Mouse (Mus musculus): ENCODE data around the gene Gnb5. TPM values are rescaled to one million over a fixed set of nuclear protein-coding genes. Genes with fewer than 3 reads are reported as not detected.
A peak's percentile ranks its signal among the peaks of the same experiment; 100 is the strongest.
"Not testable (repeated sequence)": the region's sequence is repeated elsewhere in the genome, so short reads cannot be mapped to it uniquely, and the experiment has no call there.

The Gnb5 gene
- total RNA-seq, 2 experiments from 2014 or later, result 0.29 to 0.51 TPM

GRCm38 (mm10) chr9:75353094-75353493, 47.0 kb downstream of the Gnb5 start:
- ATAC-seq (ENCODE audit: poor library complexity, severe bottlenecking), result no peak

- ATAC-seq (ENCODE audit: poor library complexity, severe bottlenecking), result no peak
These were observed 49.7 kb downstream of the Gnb5 start for GRCm38 (mm10) chr9:75355783-75356182.

- ATAC-seq (ENCODE audit: poor library complexity, severe bottlenecking), result no peak
These were observed 51.1 kb downstream of the Gnb5 start for GRCm38 (mm10) chr9:75357087-75357654.

- peak; percentile 72 for ATAC-seq (ENCODE audit: poor library complexity, severe bottlenecking)
These were observed 55.6 kb downstream of the Gnb5 start for GRCm38 (mm10) chr9:75361699-75362098.

GRCm38 (mm10) chr9:75362201-75362600, 56.1 kb downstream of the Gnb5 start:
- peak; percentile 84 for ATAC-seq (ENCODE audit: poor library complexity, severe bottlenecking)

- ATAC-seq (ENCODE audit: poor library complexity, severe bottlenecking), result no peak
These were observed 56.9 kb downstream of the Gnb5 start for GRCm38 (mm10) chr9:75363001-75363400.

- not testable (repeated sequence) for ATAC-seq (ENCODE audit: poor library complexity, severe bottlenecking)
These were observed 57.6 kb downstream of the Gnb5 start for GRCm38 (mm10) chr9:75363702-75364101.

DNA sequence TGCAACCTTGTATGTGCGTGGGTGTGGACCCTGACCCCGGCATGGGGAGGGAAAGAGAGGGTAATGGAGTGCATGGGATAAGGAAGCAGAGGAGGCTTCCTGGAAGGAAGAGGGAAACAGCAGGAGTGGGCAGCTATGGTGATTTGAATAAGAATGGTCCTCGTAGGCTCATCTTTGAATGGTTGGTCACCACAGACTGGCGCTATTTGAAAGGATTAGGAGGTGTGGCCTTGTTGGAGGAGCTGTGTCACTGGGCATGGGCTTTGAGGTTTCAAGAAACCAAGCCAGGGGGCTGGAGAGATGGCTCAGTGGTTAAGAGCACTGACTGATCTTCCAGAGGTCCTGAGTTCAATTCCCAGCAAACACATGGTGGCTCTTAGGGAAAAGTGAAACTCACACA, 59.1 kb downstream of the Gnb5 start:
- no peak for ATAC-seq (ENCODE audit: poor library complexity, severe bottlenecking)

DNA sequence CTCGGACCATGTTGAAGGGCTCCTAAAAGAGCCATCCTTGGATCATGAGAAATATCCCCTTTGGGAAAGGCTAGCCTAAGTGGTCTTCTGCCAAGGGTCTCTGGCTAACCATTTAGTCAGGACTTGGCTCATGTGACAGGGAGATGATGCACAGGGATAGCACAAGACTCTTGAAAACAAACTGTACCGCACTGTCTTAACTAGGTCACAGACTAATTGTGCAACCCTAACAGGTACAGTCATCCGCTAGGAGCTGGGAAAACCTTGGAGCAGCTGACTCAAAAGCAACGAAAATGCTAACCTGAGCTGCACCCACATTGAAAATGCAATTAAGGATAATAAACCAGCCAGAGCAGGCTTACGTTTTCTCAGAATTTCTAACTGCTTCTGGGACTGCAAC, 60.1 kb downstream of the Gnb5 start:
- ATAC-seq (ENCODE audit: poor library complexity, severe bottlenecking), result no peak

DNA sequence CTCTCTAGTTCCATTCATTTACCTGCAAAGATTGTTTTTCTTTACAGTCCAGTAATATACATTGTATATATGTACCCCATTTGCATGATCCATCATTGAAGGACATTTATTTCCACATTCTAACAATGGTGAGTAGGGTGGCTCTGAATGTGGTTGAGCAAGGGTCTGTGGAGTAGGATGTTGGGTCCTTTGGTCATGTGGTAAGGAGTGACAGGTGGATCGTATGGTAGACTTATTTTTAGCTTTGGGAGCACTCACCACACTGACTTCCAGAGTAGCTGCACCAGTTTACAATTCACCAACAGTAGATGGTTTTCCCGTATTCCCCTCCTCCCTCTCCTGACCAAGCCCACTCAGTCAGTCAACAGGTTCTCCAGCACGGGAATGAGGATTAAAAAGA, 62.7 kb downstream of the Gnb5 start:
- no peak for ATAC-seq (ENCODE audit: poor library complexity, severe bottlenecking)

GRCm38 (mm10) chr9:75375606-75376005, 69.5 kb downstream of the Gnb5 start:
- no peak for ATAC-seq (ENCODE audit: poor library complexity, severe bottlenecking)

- ATAC-seq (ENCODE audit: poor library complexity, severe bottlenecking), result no peak
These were observed 70.3 kb downstream of the Gnb5 start for GRCm38 (mm10) chr9:75376428-75376827.

DNA sequence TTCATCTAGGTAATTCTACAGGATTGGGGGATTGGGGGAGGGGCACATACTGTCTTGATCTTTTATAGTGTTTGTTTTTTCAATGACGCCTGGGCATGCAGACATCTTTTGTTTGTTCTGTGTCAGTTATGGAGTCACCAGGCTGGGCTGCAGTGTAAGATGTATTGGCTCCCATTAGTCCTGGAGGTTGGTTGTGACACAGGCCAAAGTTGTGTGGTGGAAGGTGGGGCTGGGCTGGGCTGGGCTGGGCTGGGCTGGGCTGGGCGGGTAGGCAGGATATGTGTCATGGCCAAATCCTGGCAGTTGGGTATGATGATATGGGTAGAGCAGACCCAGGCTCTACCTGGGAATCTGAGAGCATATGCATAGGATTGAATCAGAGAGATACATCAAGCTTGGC, 72.7 kb downstream of the Gnb5 start:
- ATAC-seq (ENCODE audit: poor library complexity, severe bottlenecking), result no peak

DNA sequence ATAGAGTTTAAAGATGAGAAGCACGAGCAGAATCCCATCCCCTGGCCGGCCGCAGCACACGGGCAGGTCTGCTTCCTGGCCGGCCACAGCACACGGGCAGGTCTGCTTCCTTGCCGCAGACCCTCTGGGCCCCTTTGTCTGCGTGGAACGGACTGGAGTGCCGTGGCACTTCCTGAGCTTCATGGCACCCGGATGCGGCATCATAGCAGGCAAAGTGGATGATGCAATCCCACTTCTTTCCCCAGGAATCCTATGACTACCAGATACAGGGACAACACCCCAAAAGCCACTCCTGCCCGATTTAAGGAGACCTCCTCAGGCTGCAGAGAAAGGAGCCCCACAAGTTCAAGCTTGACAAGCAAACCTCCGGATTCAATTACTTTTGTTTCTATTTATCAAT, 76.7 kb downstream of the Gnb5 start:
- no peak for ATAC-seq (ENCODE audit: poor library complexity, severe bottlenecking)

DNA sequence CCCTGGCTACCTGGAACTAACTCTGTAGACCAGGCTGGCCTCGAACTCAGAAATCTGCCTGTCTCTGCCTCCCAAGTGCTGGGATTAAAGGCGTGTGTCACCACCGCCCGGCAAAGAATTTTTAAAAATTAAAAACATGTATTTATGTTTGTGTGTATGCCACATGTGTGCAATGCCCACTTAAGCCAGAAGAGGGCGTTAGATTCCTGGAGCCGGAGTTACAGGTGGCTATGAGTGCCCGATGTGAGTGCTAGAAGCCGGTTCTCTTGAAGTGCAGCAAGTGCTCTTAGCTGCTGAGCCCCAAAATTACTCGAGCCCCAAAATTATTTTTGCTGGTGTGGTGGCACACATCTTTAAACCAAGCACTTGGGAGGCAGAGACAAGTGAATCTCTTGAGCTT, 77.7 kb downstream of the Gnb5 start:
- no peak for ATAC-seq (ENCODE audit: poor library complexity, severe bottlenecking)

DNA sequence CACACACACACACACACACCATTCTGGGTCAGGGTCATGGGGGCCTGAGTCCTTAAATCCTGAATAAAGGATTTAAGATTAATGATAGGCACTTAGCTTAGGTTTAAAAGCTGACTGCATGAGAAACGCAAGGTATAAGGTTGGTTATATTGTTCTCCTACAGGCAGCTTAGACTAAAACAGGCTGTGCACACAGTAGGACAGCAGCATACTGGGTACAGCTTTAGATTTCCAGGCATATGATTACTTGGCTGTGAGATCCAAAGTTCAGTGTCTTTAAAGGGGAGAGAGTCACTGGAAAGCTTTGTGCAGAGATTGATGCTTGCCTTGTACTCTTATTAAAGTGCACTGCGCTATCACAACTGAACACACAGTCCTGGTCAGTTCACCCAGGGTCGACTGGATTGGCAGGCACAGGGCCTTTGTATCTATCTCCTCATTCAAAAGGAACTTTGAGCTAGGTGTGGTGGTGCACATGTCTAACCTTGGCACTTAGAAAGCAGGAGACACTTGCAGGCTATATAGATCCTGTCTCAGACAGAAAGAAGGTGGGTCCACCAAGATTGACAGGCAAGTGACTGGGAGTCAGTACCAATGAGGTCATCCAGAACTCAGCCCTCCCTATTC, 78.4 kb downstream of the Gnb5 start:
- no peak for ATAC-seq (ENCODE audit: poor library complexity, severe bottlenecking)

- no peak for ATAC-seq (ENCODE audit: poor library complexity, severe bottlenecking)
These were observed 79.3 kb downstream of the Gnb5 start for GRCm38 (mm10) chr9:75385218-75385974.

DNA sequence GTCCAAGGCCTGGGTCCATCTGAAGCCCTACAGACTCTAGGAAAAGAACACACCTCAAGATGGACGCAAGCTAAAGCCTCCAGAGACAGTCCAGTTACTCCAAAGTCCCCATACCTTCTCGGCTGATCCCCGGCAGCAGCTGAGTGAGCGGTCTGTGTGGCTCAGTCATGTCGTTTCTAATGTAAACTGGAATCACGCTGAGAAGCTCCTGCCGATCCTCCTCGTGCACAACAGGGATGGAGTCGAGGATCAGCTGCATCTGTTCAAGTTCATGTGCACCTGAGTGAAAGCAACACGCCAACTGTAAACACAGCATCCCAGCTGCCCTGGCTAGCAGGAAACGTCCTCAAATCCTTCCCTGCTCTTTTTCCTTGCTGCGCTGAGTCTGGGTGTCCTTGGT, 87.2 kb downstream of the Gnb5 start:
- ATAC-seq (ENCODE audit: poor library complexity, severe bottlenecking), result no peak
